Mouse (Mus musculus) stomach, embryonic 14.5 days (tissue): ENCODE data around the gene Olfr323. TPM values are rescaled to one million over a fixed set of nuclear protein-coding genes. Genes with fewer than 3 reads are reported as not detected.

ENCODE experiments used
- ATAC-seq: fragments of 200-750 bp; cut with Nextera tagmentation; 2 replicates; pipeline ENCODE4 v1.8.0; 2017; ENCODE audit warnings: low read depth, moderate TSS enrichment; ENCODE audit not compliant: insufficient number of reproducible peaks, insufficient read depth, low FRiP score
- H3K27ac ChIP-seq: fragments of 300-500 bp; sonication (generic); 2 replicates; pipeline ENCODE4 v1.5.1; 2014; ENCODE audit warnings: mild to moderate bottlenecking, low read length, moderate library complexity, mixed read lengths
- H3K27me3 ChIP-seq: fragments of 300-500 bp; sonication (generic); 2 replicates; pipeline ENCODE4 v1.6.1; 2014; ENCODE audit warnings: low read length, control low read depth, mixed read lengths; ENCODE audit not compliant: control insufficient read depth, insufficient read depth
- H3K36me3 ChIP-seq: fragments of 300-500 bp; sonication (generic); 2 replicates; pipeline ENCODE4 v1.6.1; 2014; ENCODE audit warnings: mild to moderate bottlenecking, control low read depth, low read length, moderate library complexity, mixed read lengths; ENCODE audit not compliant: control insufficient read depth, insufficient read depth
- H3K4me1 ChIP-seq: fragments of 300-500 bp; sonication (generic); 2 replicates; pipeline ENCODE4 v1.6.1; 2014; ENCODE audit warnings: low read length, control low read depth, mixed read lengths; ENCODE audit not compliant: control insufficient read depth, insufficient read depth
- H3K4me2 ChIP-seq: fragments of 300-500 bp; sonication (generic); replicated peaks from 2 replicates; pipeline ENCODE4 v1.6.1; 2014; ENCODE audit warnings: low read depth, low read length, control low read depth
- H3K4me3 ChIP-seq: fragments of 300-500 bp; sonication (generic); 2 replicates; pipeline ENCODE4 v1.5.1; 2014; ENCODE audit warnings: low read depth, low read length, control low read depth
- H3K9ac ChIP-seq: fragments of 300-500 bp; sonication (generic); replicated peaks from 2 replicates; pipeline ENCODE4 v1.6.1; 2014; ENCODE audit warnings: low read depth, mild to moderate bottlenecking, control low read depth, low read length, moderate library complexity, mixed read lengths
- H3K9me3 ChIP-seq: fragments of 300-500 bp; sonication (generic); 2 replicates; pipeline ENCODE4 v1.6.1; 2016; ENCODE audit warnings: low read depth, low read length, control low read depth; ENCODE audit not compliant: control insufficient read depth
- WGBS: fragments of 180-500 bp; shearing (Covaris S2); extraction: QIAGEN DNeasy Blood & Tissue Kit; methylation state at CpG from one replicate; pipeline ENCODE4 v1.1.7; 2014; 5-methylcytosine and 5-hydroxymethylcytosine counted together
- polyA plus RNA-seq: library from polyadenylated mRNA; unstranded; fragments of >200 nt; fragmentation: Nextera tagmentation; extraction: Ambion mirVana; gene quantifications from 2 replicates; pipeline ENCODE4 v1.2.1, GENCODE M21; 2014

Olfr323 gene
- polyA plus RNA-seq, 1 experiment from 2014 or later = not detected

DNA sequence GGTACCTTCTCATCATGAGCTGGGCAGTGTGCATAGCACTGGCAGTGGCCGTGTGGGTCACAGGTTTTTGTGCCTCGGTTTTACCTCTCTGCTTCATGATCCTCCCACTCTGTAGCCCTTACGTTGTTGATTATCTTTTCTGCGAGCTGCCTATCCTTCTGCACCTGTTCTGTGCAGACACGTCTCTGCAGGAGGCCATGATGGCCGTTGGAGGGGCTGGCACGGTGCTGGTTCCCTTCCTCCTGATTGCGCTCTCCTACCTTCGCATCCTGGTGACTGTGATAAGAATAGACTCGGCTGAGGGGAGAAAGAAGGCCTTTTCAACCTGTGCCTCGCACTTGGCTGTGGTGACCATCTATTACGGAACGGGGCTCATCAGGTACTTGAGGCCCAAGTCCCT lies 32.5 kb downstream of the Olfr323 start:
- Histone ChIP-seq H3K27ac (no peak overlapping the region), H3K9ac (no peak overlapping the region), H3K4me2 (no peak overlapping the region), H3K36me3 (no peaks in the 10 kb centered on the region), H3K4me1 (no peaks in the 10 kb centered on the region), H3K9me3 (no peaks in the 10 kb centered on the region), H3K4me3 (no peak overlapping the region), H3K27me3 (no peaks in the 10 kb centered on the region)
- ATAC-seq = no peak
- 81% methylated on average over 13 of the region's 13 CpGs for WGBS

DNA sequence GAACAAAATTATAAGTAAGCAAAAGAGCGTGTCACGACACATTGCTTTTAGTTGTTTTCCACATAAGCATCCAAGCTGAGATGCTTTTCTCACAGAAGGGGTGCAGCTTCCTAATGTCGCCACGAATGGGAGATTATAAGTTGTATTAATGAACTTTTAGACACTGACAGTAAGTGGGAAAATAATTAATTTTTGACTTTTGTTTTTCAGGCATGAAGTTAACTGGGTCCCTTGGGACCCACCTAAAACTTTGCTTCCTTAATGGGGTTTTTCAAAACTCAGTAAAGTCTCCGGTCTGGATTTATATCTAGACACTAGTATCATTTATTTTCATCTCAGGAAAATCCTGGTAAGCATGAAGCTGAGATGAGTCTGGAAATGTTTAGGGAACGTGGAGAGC lies 35.5 kb downstream of the Olfr323 start, which contains the start of gene Olfr324:
Gene Olfr324, plus strand, starts transcription at position 301 of the 400 bp plus-strand sequence.
- H3K4me3 ChIP-seq = no peak within 1 kb of the TSS
- no peaks in the 10 kb centered on the region for H3K9me3 ChIP-seq
- no peak within 1 kb of the TSS for H3K4me2 ChIP-seq
- WGBS = 76% methylated on average over 6 of the region's 6 CpGs
- H3K4me1 ChIP-seq = no peaks in the 10 kb centered on the region
- no peaks in the 10 kb centered on the region for H3K27me3 ChIP-seq
- H3K27ac ChIP-seq = no peak within 1 kb of the TSS
- H3K36me3 ChIP-seq = no peaks in the 10 kb centered on the region
- no peak within 1 kb of the TSS for H3K9ac ChIP-seq
- no peak for ATAC-seq

DNA sequence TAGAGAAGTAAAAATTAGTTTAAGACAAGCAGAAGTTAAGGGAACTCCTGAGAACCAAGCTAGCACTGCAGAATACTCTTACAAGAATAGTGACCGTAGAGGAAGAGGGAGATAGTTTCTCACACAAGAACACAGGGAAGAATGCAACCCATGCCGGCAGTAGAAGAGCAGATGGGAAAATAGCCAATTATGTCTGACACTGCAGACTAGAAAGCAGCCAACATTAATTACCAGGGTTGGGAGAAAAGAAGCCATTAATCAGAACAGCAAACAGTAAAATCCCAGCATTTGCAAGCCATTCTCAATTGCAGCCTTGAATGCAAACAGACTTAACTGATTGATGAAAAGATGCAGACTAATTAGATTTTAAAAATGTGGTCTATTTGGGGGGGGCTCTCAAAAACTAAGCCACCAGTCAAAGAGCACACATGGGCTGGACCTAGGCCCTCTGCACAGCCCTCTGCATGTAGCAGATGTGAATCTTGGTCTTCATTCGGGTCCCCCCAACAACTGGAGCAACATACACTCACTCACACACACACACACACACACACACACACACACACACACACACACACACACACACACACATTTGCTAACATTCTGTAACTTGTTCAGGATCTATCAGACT lies 41.6 kb downstream of the Olfr323 start:
- no peaks in the 10 kb centered on the region for H3K27me3 ChIP-seq
- WGBS = 60% methylated on average over 3 of the region's 3 CpGs
- no peak overlapping the region for H3K4me2 ChIP-seq
- H3K4me3 ChIP-seq = no peak overlapping the region
- H3K9ac ChIP-seq = no peak overlapping the region
- no peak for ATAC-seq
- no peaks in the 10 kb centered on the region for H3K4me1 ChIP-seq
- H3K9me3 ChIP-seq = no peaks in the 10 kb centered on the region
- no peaks in the 10 kb centered on the region for H3K36me3 ChIP-seq
- H3K27ac ChIP-seq = no peak overlapping the region

DNA sequence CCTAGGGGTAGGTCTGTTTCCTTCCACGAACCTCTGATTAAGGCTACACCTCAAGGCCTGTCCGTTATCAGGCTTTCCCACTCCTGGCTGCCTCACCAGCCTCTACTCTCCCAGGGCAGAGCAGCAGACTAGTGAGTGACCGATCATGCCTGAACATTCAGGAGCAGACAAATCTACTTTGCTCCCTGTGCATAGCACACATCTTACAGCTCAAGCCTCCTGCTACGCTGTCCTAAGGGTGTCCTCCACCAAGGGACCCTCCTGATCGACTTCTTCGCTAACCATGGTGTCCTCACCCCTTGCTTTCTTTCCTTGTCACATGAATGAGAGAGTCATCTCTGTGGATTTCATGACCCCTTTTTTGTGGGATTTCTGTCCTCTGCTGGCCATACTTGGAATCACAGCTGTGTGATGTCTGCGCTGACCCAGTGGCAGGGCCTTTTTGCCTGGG lies 42.4 kb downstream of the Olfr323 start:
- Histone ChIP-seq H3K36me3 (no peaks in the 10 kb centered on the region), H3K4me3 (no peak overlapping the region), H3K9me3 (no peaks in the 10 kb centered on the region), H3K27me3 (no peaks in the 10 kb centered on the region), H3K27ac (no peak overlapping the region), H3K9ac (no peak overlapping the region), H3K4me1 (no peaks in the 10 kb centered on the region), H3K4me2 (no peak overlapping the region)
- no peak for ATAC-seq
- 72% methylated on average over 7 of the region's 7 CpGs for WGBS

DNA sequence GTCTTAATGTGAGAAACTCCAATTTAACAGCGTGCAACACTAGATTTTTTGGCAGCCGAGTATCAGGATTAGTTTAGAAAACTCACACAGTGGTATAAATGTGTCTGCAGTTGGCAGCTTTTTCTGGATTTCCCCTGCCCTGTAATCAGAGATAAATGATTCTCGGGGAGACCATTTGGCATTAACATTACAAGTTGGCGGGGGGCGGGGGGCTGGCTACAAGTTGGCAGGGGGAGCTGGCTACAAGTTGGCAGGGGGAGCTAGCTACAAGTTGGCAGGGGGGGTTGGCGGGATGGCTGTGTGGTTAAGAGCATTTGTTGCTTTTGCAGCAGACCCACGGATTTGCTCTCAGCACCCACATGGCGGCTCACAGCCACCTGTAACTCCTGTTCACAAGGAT lies 51.7 kb downstream of the Olfr323 start:
- Histone ChIP-seq H3K9ac (no peak overlapping the region), H3K9me3 (no peaks in the 10 kb centered on the region), H3K4me1 (no peaks in the 10 kb centered on the region), H3K36me3 (no peaks in the 10 kb centered on the region), H3K27ac (no peak overlapping the region), H3K27me3 (no peaks in the 10 kb centered on the region), H3K4me3 (no peak overlapping the region), H3K4me2 (no peak overlapping the region)
- 77% methylated on average over 8 of the region's 8 CpGs for WGBS
- ATAC-seq = no peak

DNA sequence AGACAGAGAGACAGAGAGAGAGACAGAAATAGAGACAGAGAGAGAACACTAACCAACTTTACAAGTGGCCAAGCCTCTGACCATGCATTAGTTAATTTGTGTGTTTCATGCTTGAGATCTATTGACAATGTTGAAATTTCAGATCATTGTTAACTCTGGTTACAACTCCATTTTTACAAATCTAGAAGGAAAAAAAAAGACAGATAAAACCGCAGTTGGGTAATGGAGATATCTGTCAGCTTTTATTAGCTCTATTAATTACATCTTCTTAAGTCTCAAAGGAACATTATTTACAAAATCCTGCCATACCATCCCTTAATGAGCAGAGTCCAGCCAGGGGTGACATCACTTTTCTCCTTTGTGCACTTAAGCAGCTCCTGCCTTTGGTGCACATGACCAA lies 52.9 kb downstream of the Olfr323 start, which contains the start of gene Olfr325:
Gene Olfr325, plus strand, starts transcription at position 301 of the 400 bp plus-strand sequence.
- H3K9me3 ChIP-seq = no peaks in the 10 kb centered on the region
- no peaks in the 10 kb centered on the region for H3K36me3 ChIP-seq
- no peak for ATAC-seq
- no peak within 1 kb of the TSS for H3K4me3 ChIP-seq
- no peak within 1 kb of the TSS for H3K9ac ChIP-seq
- H3K27me3 ChIP-seq = no peaks in the 10 kb centered on the region
- H3K4me1 ChIP-seq = no peaks in the 10 kb centered on the region
- no peak within 1 kb of the TSS for H3K27ac ChIP-seq
- no peak within 1 kb of the TSS for H3K4me2 ChIP-seq
- WGBS = 55% methylated on average over 1 of the region's 1 CpGs

Other genes with a start within 250 kb of the Olfr323 start
- gene 1810065E05Rik, start 209.4 kb downstream of the Olfr323 start, polyA plus RNA-seq = not detected in 2 replicates
- not detected in 2 replicates for gene Gm12253, start 197.9 kb downstream of the Olfr323 start, polyA plus RNA-seq
- gene Lypd9, start 177.6 kb downstream of the Olfr323 start, polyA plus RNA-seq = not detected in 2 replicates
- not detected in 2 replicates for gene Olfr30, start 168.2 kb downstream of the Olfr323 start, polyA plus RNA-seq
- gene Olfr332, start 137.9 kb downstream of the Olfr323 start, polyA plus RNA-seq = not detected in 2 replicates
- gene Olfr331, start 127.9 kb downstream of the Olfr323 start, polyA plus RNA-seq = not detected in 2 replicates
- not detected in 2 replicates for gene Olfr330, start 95.7 kb downstream of the Olfr323 start, polyA plus RNA-seq
- gene Olfr329-ps, start 84.1 kb downstream of the Olfr323 start, polyA plus RNA-seq = not detected in 2 replicates
- 0.12 TPM in 1 of 2 replicates, not detected in the other for gene Olfr328, start 74.9 kb downstream of the Olfr323 start, polyA plus RNA-seq
- not detected in 2 replicates for gene Olfr224, start 59.9 kb downstream of the Olfr323 start, polyA plus RNA-seq
- not detected in 2 replicates for gene Olfr325, start 52.8 kb downstream of the Olfr323 start, polyA plus RNA-seq
- gene Olfr324, start 35.4 kb downstream of the Olfr323 start, polyA plus RNA-seq = not detected in 2 replicates
- 0.58 and 0.90 TPM in 2 replicates for gene 2210407C18Rik, start 14.4 kb downstream of the Olfr323 start, polyA plus RNA-seq
- gene Trim58, start 10.0 kb upstream of the Olfr323 start, polyA plus RNA-seq = 0.14 TPM in 1 of 2 replicates, not detected in the other
- gene Olfr322, start 28.3 kb upstream of the Olfr323 start, polyA plus RNA-seq = not detected in 2 replicates
- gene Olfr320, start 50.6 kb upstream of the Olfr323 start, polyA plus RNA-seq = not detected in 2 replicates
- gene Olfr319, start 68.7 kb upstream of the Olfr323 start, polyA plus RNA-seq = not detected in 2 replicates
- gene Olfr318, start 93.5 kb upstream of the Olfr323 start, polyA plus RNA-seq = not detected in 2 replicates
- gene Olfr317, start 108.7 kb upstream of the Olfr323 start, polyA plus RNA-seq = not detected in 2 replicates
- not detected in 2 replicates for gene Olfr316, start 122.2 kb upstream of the Olfr323 start, polyA plus RNA-seq
- not detected in 2 replicates for gene Olfr315, start 142.7 kb upstream of the Olfr323 start, polyA plus RNA-seq
- not detected in 2 replicates for gene Olfr314, start 152.5 kb upstream of the Olfr323 start, polyA plus RNA-seq
- 5.0 and 8.7 TPM in 2 replicates for gene Fam183b, start 171.5 kb upstream of the Olfr323 start, polyA plus RNA-seq
- gene Olfr313, start 184.5 kb upstream of the Olfr323 start, polyA plus RNA-seq = not detected in 2 replicates
- gene Olfr312, start 198.7 kb upstream of the Olfr323 start, polyA plus RNA-seq = not detected in 2 replicates
- gene Olfr311, start 208.8 kb upstream of the Olfr323 start, polyA plus RNA-seq = not detected in 2 replicates
- 11.4 and 12.4 TPM in 2 replicates for gene Gm12258, start 216.7 kb upstream of the Olfr323 start, polyA plus RNA-seq
- 7.1 and 9.4 TPM in 2 replicates for gene 2810021J22Rik, start 236.7 kb upstream of the Olfr323 start, polyA plus RNA-seq